Mouse (Mus musculus) B cell, adult 2 months (primary cell): ENCODE results near the gene Gmeb2.

Experiments used
- DNase-seq, 2 experiments: peaks; one replicate each; pipeline ENCODE4 v3.0.0; 2022

Gene Gmeb2

DNA sequence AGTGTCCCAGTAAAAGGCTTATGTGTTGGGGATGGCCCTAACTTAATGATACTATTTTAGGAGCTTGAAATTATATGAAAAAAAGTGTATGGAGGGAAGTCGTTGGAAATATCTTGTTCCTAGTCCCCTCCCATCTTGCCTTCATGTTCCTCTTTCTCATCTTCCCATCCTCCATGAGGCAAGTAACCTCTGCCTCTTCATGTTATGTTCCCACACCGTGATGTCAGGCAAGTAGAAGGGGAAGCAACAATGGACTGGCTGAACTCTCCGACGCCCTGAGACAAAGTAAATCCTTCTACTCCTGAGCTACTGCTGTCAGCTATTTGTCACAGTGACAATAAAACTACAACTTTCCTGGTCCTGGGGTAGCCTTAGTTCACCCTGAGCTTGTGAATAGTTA is 13.2 kb downstream of the Gmeb2 start:
- no peak for DNase-seq

DNA sequence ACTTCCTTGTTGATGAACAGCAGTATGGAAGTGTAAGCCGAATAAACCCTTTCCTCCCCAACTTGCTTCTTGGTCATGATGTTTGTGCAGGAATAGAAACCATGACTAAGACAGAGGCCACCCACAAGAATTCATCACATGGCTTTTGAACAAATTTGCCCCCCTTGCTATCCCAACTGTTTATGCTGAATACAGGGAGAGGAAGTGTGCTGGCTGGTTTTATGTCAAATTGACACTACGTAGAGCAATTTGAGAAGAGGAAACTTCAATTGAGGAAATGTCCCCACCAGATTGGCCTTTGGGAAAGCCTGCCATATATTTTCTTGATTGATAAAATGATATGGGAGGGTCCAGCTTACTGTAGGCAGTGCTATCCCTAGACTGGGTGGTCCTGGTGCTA is 14.0 kb downstream of the Gmeb2 start:
- DNase-seq, result no peak

DNA sequence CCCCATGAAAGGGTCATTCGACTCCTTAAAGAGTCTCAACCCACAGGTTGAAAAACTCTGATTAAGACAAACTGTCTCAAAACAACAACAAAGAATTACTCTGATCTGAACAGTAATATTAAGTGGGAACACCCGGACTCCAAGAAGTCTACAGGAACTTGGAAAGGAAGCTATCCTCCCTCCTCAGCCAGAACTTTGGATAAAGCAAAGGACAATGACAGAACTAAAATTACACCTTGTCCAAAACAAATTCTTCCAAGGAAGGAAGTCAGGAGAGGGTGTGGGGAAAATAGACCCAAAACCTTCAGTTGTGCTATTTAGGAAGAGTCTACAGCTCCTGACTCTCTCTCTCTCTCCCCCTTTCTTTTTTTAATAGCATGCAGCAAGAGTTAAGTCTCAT is 15.7 kb downstream of the Gmeb2 start:
- no peak for DNase-seq

DNA sequence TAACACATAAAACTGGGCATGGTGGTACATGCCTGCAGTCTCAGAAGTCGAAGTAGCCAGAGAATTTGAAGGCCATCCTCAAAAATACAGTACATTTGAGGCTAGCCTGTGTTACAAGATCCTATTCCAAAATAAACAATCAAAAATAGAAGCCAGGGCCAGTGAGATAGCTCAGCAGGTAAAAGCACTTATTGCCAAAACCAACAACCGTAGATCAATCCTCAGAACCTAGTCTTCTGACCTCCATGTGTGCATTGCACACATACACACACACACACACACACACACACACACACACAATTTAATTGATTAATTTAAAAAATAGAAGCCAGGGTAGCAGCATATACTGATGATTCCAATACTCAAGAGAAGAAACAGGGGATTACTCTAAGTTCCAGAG is 21.0 kb downstream of the Gmeb2 start:
- DNase-seq, result no peak

DNA sequence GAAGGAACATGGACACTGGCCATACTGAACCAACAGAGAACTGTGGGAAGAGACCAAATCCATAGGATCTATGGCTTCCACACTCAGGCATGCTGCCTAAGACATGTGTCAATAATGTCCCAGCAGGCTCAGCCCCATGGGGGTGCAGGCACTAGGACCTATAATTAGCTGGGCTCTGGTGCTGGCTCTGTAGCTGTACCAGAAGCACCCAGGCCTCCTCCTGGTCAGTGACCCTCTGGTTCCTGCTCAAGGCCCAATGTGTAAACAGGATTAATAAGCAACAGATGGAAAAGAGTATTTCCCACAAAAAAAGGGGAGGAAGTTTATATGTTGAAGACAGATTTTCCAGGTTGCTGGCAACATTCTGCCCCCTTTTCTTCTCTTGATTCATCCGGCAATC is 34.6 kb downstream of the Gmeb2 start:
- no peak for DNase-seq

DNA sequence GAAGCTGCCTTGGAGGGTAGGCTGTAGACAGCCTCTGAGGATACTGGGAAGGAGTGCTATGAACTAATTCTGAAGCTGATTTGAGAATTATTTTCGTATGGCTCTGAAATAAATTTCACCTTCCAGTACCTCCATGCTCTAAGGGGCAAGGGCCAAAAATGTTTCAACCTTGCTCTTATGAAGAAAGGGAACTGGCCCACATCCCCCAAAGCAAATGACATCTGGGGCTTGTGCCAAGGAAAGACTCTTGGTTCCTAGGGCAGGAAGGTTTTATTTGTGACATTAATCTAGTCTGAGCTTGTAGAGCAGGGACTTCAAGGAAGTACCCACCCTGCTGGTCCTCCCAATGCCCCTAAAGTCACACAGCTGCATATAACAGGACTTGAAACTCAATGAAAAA is 36.0 kb downstream of the Gmeb2 start:
- DNase-seq, result no peak

DNA sequence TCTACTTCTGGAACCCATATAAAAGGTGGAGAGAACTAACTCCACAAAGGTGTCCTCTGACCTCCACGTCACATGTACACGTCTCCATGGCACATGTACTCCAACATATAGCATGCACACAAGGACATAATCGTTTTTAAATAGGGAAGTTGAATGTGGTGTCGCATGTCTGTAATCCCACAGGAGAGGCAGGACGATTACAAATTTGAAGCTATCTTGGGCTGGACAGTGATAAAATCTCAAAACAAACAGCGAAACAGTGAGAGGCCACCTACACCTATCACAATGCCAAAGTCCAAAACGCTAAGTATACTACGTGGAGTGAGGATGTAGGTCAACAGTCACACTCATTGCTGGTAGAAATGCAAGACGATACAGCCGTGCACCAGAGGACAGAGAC is 38.6 kb downstream of the Gmeb2 start:
- no peak for DNase-seq

DNA sequence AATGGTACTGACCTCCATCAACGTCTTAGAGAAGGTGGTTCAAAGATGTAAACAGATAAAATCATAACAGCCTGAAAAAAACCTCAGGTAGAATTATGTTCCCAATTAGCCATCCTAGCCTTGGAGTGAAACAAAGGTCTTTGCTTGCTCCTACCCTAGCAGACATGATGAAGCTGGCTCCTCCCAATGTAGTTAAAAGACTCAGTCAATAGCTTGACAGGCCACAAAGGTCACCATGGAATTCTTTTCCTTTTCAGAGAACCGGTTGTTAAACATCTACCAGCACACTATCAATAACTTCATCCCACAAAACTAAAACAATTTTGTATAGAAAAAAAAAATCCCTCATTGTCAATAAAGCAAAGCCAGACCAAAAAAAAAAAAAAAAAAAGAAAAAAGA is 42.8 kb downstream of the Gmeb2 start:
- DNase-seq, result no peak

DNA sequence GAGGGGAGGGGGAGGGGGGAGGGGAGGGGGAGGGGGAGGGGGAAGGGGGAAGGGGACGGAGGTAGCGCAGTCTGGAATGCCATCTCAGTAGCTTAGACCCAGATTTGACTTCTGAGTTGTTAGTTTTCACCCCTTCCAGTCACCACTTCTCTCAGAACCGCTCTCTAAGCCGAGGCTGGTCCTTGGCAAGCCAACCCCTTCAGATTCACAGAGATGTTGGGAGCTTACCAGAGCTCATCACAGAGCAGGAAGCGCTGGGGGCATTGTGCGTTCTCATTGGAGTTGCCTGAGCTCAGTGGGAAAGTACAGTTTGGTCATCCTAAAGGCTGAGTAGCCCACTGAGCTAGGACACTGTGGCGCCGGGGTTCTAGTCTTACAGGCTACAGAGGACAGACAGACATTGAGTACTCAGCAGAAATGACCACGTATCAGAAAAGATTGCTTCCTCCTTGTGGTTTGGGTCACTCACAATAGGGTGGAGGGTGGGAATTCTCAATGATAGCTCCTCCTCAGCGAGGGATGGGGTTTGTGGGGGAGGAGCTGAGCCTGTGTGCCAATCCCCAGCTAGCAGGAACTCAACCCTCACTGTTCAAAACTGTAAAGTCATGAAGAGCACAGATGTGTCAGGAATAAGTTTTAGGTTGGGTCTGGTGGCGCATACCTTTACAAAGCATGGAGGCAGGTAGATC is 44.0 kb downstream of the Gmeb2 start:
- DNase-seq, result peak; percentile 31 to 36

DNA sequence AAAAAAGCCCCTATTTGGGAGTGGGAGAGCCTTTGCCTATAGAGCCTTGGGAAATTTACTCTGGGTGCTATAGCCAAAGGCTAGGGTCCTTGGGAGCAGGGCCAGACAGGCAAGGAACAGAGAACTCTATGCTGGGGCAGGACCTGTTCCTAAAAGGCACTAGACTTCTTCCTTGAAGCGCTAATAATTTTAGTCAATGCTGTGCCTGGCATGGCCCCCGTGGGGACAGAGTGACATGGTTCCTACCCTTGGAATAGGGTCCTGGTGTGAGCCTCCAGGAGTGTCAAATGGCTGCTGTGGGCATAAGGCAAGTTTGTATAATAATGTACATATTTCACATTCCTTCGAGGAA is 45.5 kb downstream of the Gmeb2 start:
- no peak for DNase-seq

DNA sequence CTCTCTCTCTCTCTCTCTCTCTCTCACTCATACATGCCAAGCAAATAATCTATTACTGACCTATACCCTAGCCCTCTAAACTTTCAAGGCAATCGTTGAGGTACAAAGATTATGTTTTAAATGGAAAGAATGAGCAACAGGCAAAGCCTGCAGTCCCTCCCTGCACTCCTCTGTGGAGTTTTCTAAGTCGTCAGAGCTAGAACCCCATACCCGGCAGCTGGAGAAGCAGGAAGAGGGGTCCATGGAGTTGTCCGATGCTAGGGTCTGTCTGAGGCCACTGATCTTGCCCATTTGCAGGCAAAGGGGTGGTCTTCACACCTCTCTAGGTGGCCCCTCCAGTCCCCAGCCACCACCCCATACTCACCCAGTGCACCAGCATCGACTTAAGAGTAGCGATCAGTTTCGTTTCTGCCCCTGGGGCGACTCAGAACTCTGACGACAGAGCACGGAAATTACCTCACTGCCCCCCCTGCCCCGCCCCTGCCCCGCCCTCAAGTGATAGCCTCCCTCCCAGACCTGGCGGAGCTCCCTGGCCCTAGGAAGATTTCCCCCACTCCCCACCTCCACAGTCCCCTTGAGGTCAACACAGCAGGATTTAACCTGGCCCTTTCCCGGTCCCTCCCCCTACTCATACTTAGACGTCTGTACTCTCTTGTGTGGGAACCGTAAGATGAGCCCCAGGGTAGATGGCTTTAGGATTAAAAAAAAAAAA is 46.1 kb downstream of the Gmeb2 start, which contains the start of gene Helz2:
Helz2 (minus strand) TSS at position 426 of the 712 bp plus-strand sequence.
- DNase-seq, result peak; percentile 73 to 74

DNA sequence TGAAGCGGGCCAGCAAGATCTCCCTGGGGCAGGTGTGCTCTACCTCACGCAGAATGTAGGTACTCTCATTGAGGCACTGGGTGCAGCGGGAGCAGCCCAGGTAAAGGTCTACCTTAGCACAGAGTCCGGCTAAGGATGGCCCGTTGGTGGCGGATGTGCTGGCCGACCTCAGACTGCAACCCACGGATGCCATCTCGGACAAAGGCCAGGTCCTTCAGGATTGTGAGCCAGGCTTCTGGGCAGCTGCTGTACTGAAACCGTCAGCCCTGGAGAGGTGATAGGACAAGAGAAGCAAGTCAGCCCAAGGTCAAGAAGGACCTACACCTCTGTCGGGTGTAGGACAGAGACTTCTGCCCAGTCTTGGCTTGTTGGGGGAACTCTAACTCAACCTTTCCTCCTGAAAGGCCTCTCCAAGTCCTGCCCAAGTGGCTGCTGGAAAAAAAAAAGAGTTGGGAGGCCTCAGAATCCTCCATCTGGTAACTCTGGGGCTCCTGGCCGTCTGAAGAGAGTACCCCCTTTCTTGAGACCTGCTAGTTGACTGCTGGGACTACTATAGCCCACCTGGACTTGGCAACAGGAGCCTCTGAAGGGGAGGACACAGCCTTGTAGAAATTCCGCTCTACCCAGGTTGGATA is 46.9 kb downstream of the Gmeb2 start:
- no peak for DNase-seq

DNA sequence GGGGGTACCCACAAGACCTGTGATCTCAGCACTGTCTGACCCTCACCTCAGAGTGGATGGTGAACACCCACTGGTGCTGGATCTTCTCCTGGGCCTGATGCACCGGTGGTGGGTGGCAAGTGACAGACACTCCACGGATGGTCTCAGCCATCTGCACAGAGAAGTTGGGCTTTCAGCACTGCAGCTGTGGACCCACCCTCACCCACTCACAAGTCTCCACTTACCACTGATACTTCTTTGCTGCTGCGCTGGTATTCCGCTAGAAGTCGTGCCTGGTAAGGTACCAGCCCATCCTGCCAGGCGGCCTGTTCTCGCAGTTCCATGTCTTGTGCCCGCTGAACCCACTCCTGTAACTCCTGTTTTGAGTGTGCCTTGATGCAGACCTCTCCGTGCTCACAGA is 48.6 kb downstream of the Gmeb2 start:
- DNase-seq, result no peak

DNA sequence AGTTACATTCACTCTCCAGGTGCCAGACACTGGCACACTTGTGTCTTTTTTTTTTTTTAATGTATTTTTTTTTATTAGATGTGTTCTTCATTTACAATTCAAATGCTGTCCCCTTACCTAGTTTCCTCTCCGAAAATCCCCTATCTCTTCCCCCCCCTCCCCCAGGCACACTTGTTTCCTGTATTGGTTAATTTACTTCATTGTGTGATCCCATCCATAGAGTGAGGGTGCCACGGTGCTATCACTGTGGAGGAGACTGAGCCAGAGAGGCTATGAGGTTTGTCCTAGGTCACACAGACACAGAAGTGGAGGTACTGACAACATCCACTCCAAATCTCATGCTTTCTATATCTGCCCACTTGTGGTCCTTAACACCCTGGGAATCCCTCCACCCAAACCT is 49.0 kb downstream of the Gmeb2 start:
- peak in 1 of 2 experiments; percentile 31 for DNase-seq

DNA sequence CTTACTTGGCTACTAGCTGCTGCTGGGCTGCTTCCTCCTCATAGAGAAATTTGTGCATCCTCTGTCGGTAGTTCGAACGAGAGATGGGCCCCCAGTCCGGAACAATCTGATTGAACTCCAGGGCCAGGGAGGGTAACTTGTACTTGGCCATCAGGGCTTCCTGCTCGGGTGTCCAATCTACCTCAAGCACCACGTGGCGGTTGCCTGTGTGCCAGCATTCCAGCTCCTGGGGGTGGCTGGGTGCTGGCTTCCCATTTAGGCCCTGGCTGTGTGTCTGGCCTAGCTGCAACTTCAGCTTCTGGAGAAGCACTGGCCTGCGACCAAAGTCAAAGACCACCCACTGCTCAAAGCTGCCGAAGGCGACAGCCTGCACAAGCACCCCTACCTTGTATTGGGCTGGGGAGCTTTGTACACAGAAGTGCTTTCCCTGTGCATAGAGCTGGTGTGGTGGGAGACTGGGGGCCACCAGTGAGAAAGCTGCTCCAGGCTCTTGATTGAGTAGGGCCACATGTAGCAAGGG is 49.7 kb downstream of the Gmeb2 start:
- no peak for DNase-seq

DNA sequence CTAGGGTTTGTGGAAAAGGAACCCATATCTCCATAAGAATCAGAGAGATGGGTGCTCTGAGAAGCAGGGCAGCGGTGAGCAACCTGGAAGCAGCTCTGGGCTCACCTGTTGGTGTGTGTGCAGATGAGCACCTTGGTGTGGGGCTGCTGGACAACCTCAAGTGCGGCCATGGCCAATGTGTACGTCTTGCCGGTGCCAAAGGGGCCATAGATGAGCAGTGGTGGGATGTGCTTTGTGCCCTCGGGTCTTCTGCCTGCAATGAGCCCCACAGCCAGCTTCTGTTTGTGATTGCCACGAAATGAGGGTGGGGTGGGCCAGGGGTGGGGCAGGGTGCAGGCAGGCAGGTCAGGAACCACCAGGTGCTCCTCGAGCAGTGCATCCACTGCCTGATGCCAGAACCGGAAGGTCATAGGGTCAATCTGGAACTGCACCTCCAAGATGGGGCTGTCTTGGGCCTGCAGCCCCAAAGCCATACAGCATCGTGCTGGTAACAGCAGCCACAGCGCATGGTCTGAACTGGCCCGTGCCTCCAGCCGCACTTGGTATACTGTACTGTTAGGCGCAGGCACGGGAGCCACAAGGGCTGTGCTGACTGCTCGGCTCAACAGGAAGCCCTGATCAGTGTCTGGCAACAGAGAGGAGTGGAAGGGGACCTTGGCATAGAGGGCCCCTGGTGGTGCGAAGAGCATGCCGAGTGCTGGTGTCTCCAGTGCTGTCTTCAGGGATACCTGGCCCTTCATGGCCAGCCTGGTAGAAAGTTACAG is 50.4 kb downstream of the Gmeb2 start:
- no peak for DNase-seq

DNA sequence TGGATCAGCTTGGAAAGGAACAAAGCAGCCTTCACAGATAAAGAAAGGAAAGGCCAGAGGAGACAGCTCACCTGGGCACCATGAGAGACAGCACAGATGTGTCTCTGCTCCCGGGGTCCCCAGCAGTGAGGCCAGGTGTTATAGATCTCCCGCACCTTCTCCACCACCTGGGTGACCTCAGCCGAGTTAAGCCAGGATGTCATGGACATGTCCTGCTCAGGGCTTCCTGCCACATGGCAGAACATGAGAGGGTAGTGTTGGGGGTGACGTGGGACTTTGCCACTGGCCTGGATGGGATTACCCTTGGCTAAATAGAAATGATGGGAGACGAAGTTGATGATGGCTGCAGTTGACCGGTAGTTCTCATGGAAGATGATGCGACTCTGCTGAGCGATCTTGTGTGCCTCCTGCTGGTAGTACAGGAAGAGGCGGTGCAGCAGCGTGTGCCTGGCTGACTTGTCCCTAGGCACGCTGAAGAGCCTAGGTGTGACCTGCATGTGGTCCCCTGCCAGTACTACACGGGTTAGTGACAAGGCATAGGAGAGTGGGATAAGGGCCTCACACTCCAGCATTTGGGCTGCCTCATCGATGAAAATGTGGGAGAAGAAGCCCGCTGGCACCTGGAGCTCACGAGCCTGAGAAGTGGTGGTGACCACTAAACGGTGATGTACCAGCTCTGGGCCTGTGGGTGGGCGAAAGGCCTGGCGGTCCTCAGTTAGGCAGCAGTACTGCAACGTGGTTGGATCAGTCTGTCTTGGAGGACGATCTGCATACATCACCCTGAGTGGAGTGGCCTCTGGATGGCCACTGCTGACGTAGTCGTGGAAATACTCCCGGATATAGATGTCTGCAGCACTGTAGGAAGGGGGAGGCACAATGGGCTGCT is 51.9 kb downstream of the Gmeb2 start:
- DNase-seq, result no peak

DNA sequence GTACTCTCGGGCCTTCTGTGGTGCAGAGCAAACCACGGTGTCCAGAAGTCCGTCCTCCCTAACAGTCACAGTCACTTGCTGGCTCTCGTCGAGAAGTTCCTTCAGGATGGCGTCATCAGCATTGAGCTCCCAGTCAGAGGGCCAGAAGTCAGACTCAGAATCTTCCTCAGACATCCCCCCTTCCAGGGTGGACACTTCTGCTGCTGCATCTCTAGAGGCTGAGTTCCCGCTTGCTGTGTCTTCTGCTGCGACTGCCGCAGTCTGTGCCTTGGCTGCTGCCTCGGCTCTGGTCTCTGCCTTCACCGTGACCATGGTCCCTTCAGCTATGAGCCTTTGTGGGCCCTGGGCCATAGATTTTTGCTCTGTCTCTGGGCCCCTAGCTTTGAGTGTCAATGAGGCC is 53.2 kb downstream of the Gmeb2 start:
- DNase-seq, result no peak

DNA sequence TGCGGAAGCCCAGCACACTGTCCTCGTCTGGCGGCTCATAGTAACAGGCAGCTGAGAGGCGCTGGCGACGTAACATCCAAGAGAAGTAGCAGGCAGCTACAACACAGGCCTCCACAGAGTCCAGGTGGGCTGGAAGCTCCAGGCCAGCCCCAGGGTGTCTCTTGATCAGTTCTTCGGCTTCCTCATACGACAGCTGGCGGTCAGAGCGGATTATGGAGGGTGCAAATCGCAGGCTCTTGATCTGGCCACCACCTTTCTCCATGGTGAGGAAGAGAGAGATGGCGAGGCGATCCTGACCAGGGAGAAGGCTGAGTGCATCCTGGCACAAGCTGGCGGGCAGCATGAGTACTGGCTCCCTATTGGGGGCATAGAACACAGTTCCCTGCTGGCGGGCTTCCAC is 54.4 kb downstream of the Gmeb2 start:
- DNase-seq, result no peak

DNA sequence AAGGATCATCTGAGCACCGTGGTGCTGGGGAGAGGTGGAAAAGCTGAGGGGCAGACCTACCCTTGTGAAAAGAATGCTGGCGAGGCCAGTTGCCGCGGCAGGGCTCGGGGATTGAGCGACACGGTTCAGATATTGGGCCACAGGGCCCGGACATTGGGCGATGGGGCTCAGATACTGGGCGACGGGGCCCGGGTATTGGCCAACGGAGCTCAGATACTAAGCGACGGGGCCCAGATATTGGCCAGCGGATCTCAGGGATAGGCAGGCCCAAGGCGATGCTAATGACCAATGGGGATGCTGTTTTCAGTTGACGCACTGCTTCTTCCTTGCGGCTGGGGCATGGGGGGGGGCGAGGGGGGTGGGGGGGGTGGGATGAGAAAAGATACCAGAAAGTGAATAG is 56.7 kb downstream of the Gmeb2 start:
- DNase-seq, result no peak

DNA sequence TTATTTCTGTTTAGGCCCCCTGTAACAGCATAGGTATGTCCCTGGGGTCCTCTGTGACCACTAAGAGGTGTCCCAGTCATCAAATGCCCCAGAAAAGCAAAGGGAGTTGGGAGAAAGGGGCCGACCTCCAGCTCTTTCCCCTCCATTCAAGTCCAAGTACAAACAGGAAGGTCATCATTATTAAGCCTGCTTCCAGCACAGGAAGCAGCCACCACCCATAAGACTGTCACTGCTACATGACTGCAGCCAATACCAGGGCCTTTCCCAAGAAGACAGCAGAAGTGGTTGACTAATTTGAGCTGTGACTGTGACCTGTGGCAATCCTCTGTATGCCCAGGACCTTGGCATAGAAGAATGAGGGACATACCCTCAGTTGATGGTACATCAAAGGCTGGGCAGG is 59.5 kb downstream of the Gmeb2 start:
- no peak for DNase-seq

DNA sequence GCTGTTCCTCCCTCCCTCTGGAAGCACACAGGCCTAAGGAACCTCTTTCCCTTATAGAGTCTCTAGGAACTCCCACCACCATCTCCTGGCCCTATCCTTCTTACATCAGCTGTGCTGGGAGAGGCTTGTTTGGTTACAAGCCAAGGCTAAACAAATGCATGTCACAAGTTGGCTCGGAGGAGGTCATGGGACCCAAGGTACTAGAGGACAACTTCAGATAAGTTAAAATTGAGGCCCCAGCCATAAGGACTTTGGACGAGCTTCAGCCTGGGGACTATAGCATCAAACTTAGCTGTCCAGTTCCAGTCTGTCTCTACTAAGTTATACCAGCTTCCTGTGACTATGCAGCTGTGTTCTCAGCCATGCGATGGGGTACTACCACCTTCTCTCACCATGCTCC is 60.7 kb downstream of the Gmeb2 start:
- no peak for DNase-seq
